ENCODE assay signal across 16 mouse cellular contexts in the genomic region with DNA sequence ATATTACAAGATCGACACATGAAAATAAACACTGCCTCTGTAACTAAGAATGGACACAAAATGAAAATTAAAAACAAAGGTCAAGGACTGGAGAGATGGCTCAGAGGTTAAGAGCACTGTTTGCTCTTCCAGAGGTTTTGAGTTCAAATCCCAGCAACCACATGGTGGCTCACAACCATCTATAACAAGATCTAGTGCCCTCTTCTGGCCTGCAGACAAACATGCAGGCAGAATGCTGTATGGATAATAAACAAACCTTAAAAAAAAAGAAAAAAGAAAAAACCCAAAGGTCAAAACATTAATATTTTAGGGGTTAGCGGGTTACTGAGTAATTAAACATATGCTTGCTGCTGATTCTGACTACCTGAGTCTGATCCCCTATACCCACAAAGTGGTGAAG.
"Had no signal": no experiment of that assay in that cellular context is flagged by ENCODE, and none has a peak within 500 bp of the region (broad histone marks: within the 10 kb centered on the region; RNA-seq: fewer than 3 reads in every experiment).

No protein-coding gene starts in this region.

- ATAC-seq: midbrain, embryonic 16.5 days had no signal

- H3K9me3 ChIP-seq: liver, embryonic 15.5 days; neural tube, embryonic 13.5 days; stomach, embryonic 15.5 days had no signal

- H3K4me1 ChIP-seq: limb, embryonic 13.5 days; liver, embryonic 15.5 days; midbrain, embryonic 12.5 days; neural tube, embryonic 13.5 days; stomach, embryonic 15.5 days had no signal

- H3K4me3 ChIP-seq: limb, embryonic 13.5 days; liver, embryonic 15.5 days; midbrain, embryonic 12.5 days; neural tube, embryonic 13.5 days; stomach, embryonic 15.5 days had no signal

- DNase-seq: kidney, adult 9 months; kidney, postnatal 14 days; layer of hippocampus, adult 9-11 months; layer of hippocampus, postnatal 36 days; left cerebral cortex, postnatal 4 days; lung, embryonic 14.5 days; lung, postnatal 14 days; retina, postnatal 1 day; right cerebral cortex, postnatal 14 days; thymus, postnatal 36 days had no signal

- H3K4me2 ChIP-seq: limb, embryonic 13.5 days; liver, embryonic 15.5 days; lung, embryonic 14.5 days; midbrain, embryonic 12.5 days; neural tube, embryonic 13.5 days; stomach, embryonic 15.5 days had no signal

- H3K27me3 ChIP-seq: limb, embryonic 13.5 days; liver, embryonic 15.5 days; midbrain, embryonic 12.5 days; neural tube, embryonic 13.5 days; stomach, embryonic 15.5 days had no signal

- H3K9ac ChIP-seq: limb, embryonic 13.5 days; liver, embryonic 15.5 days; lung, embryonic 14.5 days; midbrain, embryonic 12.5 days; neural tube, embryonic 13.5 days; stomach, embryonic 15.5 days had no signal

- H3K27ac ChIP-seq: limb, embryonic 13.5 days; liver, embryonic 15.5 days; midbrain, embryonic 12.5 days; neural tube, embryonic 13.5 days; stomach, embryonic 15.5 days had no signal

- H3K36me3 ChIP-seq: limb, embryonic 13.5 days; liver, embryonic 15.5 days; midbrain, embryonic 12.5 days; neural tube, embryonic 13.5 days; stomach, embryonic 15.5 days had no signal
